Mouse (Mus musculus) olfactory bulb, adult 2 months (tissue): Measurements from ENCODE around the gene St6galnac3. TPM values are rescaled to one million over a fixed set of nuclear protein-coding genes. Genes with fewer than 3 reads are reported as not detected.

Source experiments
- H3K27ac ChIP-seq: fragments of 200-500 bp; 2 replicates; pipeline ENCODE4 v1.5.1; 2012; ENCODE audit warnings: low read depth, low read length; ENCODE audit not compliant: insufficient read depth
- H3K4me1 ChIP-seq: fragments of 200-500 bp; 2 replicates; pipeline ENCODE4 v1.6.1; 2012; ENCODE audit warnings: low read length; ENCODE audit not compliant: control insufficient read depth, insufficient read depth
- H3K4me3 ChIP-seq: fragments of 200-500 bp; 2 replicates; pipeline ENCODE4 v1.5.1; 2012; ENCODE audit warnings: mild to moderate bottlenecking, low read depth, low read length, moderate library complexity; ENCODE audit not compliant: insufficient read depth
- CTCF ChIP-seq: fragments of 200-500 bp; IDR thresholded peaks from 2 replicates; pipeline ENCODE4 v1.5.1; 2012; ENCODE audit warnings: low read depth, mild to moderate bottlenecking, low read length, moderate library complexity; ENCODE audit not compliant: insufficient read depth
- POLR2A ChIP-seq: fragments of 200-500 bp; IDR thresholded peaks from 2 replicates; pipeline ENCODE4 v1.6.1; 2012; ENCODE audit warnings: mild to moderate bottlenecking, low read depth, low read length, moderate library complexity; ENCODE audit not compliant: insufficient read depth
- WGBS: fragments of 180-500 bp; shearing (Covaris S2); methylation state at CpG from one replicate; pipeline ENCODE4 v1.1.7; 2018; 5-methylcytosine and 5-hydroxymethylcytosine counted together
- polyA plus RNA-seq: library from polyadenylated mRNA; stranded (reverse); fragments of >200 nt; gene quantifications from 2 replicates; pipeline ENCODE4 v1.2.4, GENCODE M21; 2012; ENCODE audit warnings: low replicate concordance; ENCODE audit not compliant: missing spikeins, insufficient read depth, insufficient read length

Gene St6galnac3
- polyA plus RNA-seq, 1 experiment = not detected

DNA sequence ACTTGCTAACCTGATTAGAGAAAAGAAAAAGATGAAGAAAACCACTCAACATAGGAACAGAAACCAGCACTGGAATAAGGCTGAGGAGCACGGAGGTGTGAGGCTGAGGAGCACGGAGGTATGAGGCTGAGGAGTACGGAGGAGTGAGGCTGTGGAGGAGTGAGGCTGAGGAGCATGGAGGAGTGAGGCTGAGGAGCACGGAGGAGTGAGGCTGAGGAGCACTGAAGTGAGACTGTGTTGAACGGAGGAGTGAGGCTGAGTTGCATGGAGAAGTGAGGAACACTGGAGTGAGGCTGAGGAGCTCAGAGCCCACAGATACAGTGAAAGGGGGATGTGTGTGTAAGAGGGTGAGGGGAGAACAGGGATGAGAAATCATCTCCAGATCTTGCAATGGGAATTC, 564.3 kb downstream of the St6galnac3 start:
- no peak for TF ChIP-seq CTCF
- TF ChIP-seq POLR2A = no peak
- 95% methylated on average over 5 of the region's 5 CpGs for WGBS
- no peak overlapping the region for H3K4me3 ChIP-seq
- no peak overlapping the region for H3K27ac ChIP-seq
- no peaks in the 10 kb centered on the region for H3K4me1 ChIP-seq

DNA sequence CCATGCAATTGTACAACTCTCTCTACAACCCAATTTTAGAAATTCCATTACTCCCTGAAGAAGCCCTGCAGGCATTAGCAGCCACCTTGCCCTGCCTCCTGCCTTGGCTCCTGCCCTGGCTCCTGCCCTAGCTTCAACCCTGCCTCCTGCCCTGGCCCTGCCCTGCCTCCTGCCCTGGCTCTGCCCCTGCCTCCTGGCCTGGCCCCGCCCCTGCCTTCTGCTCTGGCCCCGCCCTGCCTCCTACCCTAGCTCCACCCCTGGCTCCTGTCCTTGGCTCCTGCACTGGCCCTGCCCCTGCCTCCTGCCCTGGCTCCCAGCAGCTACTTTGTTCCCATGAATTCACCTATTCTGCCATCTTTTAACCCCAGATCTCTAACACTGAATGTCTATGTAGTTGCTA, 576.1 kb downstream of the St6galnac3 start:
- WGBS = 15% methylated on average over 2 of the region's 2 CpGs
- no peak overlapping the region for H3K4me3 ChIP-seq
- no peak overlapping the region for H3K27ac ChIP-seq
- TF ChIP-seq CTCF = no peak
- no peak for TF ChIP-seq POLR2A
- peaks cover 4% of the 10 kb centered on the region; the same call in 1 of the 2 replicates for H3K4me1 ChIP-seq

Other genes with a start within 250 kb of the St6galnac3 start
- gene Asb17, start 119.0 kb upstream of the St6galnac3 start, polyA plus RNA-seq = not detected in 2 replicates
- gene Msh4, start 181.0 kb upstream of the St6galnac3 start, polyA plus RNA-seq = not detected in 2 replicates
- gene Rabggtb, start 187.8 kb upstream of the St6galnac3 start, polyA plus RNA-seq = not detected in 2 replicates
- gene Acadm, start 219.5 kb upstream of the St6galnac3 start, polyA plus RNA-seq = 570 TPM in 1 of 2 replicates, not detected in the other
- gene Slc44a5, start 248.3 kb upstream of the St6galnac3 start, polyA plus RNA-seq = not detected in 2 replicates